Mouse (Mus musculus): Measurements from ENCODE around the gene Tnfrsf13b. TPM values are rescaled to one million over a fixed set of nuclear protein-coding genes. Genes with fewer than 3 reads are reported as not detected.
"Not testable (repeated sequence)": the region's sequence is repeated elsewhere in the genome, so short reads cannot be mapped to it uniquely, and the experiment has no call there.

Tnfrsf13b gene
- total RNA-seq, 2 experiments from 2014 or later, result 1.6 to 1.7 TPM

GRCm38 (mm10) chr11:61164366-61164765 is 37.8 kb downstream of the Tnfrsf13b start:
- no peak for DNase-seq (ENCODE audit: extremely low spot score in 1 of 2, low spot score in 1 of 2)

GRCm38 (mm10) chr11:61164881-61165280 is 38.3 kb downstream of the Tnfrsf13b start:
- DNase-seq (ENCODE audit: extremely low spot score in 1 of 2, low spot score in 1 of 2), result no peak

GRCm38 (mm10) chr11:61170184-61170583 is 43.6 kb downstream of the Tnfrsf13b start:
- peak in 1 of 2 experiments; percentile 34 for DNase-seq (ENCODE audit: extremely low spot score in 1 of 2, low spot score in 1 of 2)

- not testable (repeated sequence) for DNase-seq (ENCODE audit: extremely low spot score in 1 of 2, low spot score in 1 of 2)
These were observed 46.9 kb downstream of the Tnfrsf13b start for GRCm38 (mm10) chr11:61173477-61173876.

GRCm38 (mm10) chr11:61174291-61174820 is 47.8 kb downstream of the Tnfrsf13b start:
- peak; percentile 31 to 45 for DNase-seq (ENCODE audit: extremely low spot score in 1 of 2, low spot score in 1 of 2)

GRCm38 (mm10) chr11:61174821-61175658 is 48.5 kb downstream of the Tnfrsf13b start, which contains the start of gene Usp22:
Gene Usp22 (minus strand): TSS chr11:61175055.
- peak; percentile 93 to 98 for DNase-seq (ENCODE audit: extremely low spot score in 1 of 2, low spot score in 1 of 2)

- no peak for DNase-seq (ENCODE audit: extremely low spot score in 1 of 2, low spot score in 1 of 2)
These were observed 49.2 kb downstream of the Tnfrsf13b start for GRCm38 (mm10) chr11:61175778-61176177.

GRCm38 (mm10) chr11:61176321-61176720 is 49.8 kb downstream of the Tnfrsf13b start:
- DNase-seq (ENCODE audit: extremely low spot score in 1 of 2, low spot score in 1 of 2), result no peak

GRCm38 (mm10) chr11:61180361-61180760 is 53.8 kb downstream of the Tnfrsf13b start:
- DNase-seq (ENCODE audit: extremely low spot score in 1 of 2, low spot score in 1 of 2), result no peak

GRCm38 (mm10) chr11:61181624-61182023 is 55.1 kb downstream of the Tnfrsf13b start:
- no peak for DNase-seq (ENCODE audit: extremely low spot score in 1 of 2, low spot score in 1 of 2)

- DNase-seq (ENCODE audit: extremely low spot score in 1 of 2, low spot score in 1 of 2), result no peak
These were observed 57.3 kb downstream of the Tnfrsf13b start for GRCm38 (mm10) chr11:61183820-61184219.

- DNase-seq (ENCODE audit: extremely low spot score in 1 of 2, low spot score in 1 of 2), result no peak
These were observed 64.2 kb downstream of the Tnfrsf13b start for GRCm38 (mm10) chr11:61190776-61191175.

GRCm38 (mm10) chr11:61192123-61192522 is 65.6 kb downstream of the Tnfrsf13b start:
- not testable (repeated sequence) for DNase-seq (ENCODE audit: extremely low spot score in 1 of 2, low spot score in 1 of 2)

- DNase-seq (ENCODE audit: extremely low spot score in 1 of 2, low spot score in 1 of 2), result no peak
These were observed 66.2 kb downstream of the Tnfrsf13b start for GRCm38 (mm10) chr11:61192779-61193178.

GRCm38 (mm10) chr11:61193392-61193791 is 66.8 kb downstream of the Tnfrsf13b start:
- peak; percentile 67 to 93 for DNase-seq (ENCODE audit: extremely low spot score in 1 of 2, low spot score in 1 of 2)

- DNase-seq (ENCODE audit: extremely low spot score in 1 of 2, low spot score in 1 of 2), result no peak
These were observed 70.2 kb downstream of the Tnfrsf13b start for GRCm38 (mm10) chr11:61196616-61197353.

GRCm38 (mm10) chr11:61197935-61198334 is 71.4 kb downstream of the Tnfrsf13b start:
- no peak for DNase-seq (ENCODE audit: extremely low spot score in 1 of 2, low spot score in 1 of 2)

Data from layer of hippocampus, postnatal 25 days (tissue).